Mouse (Mus musculus) thymus, adult 2 months (tissue): ENCODE measurements around the gene Trpc5os.

Experiments
- CTCF ChIP-seq: fragments of 200-500 bp; IDR thresholded peaks from 2 replicates; pipeline ENCODE4 v1.5.1; 2012; ENCODE audit warnings: mild to moderate bottlenecking, control low read depth, low read length, moderate library complexity, borderline replicate concordance; ENCODE audit not compliant: control insufficient read depth, poor library complexity, insufficient read depth; ENCODE audit errors: extremely low read depth
- POLR2A ChIP-seq: fragments of 200-500 bp; IDR thresholded peaks from 2 replicates; pipeline ENCODE4 v1.6.1; 2012; ENCODE audit warnings: mild to moderate bottlenecking, low read length, control low read depth, moderate library complexity; ENCODE audit not compliant: control insufficient read depth, poor library complexity, insufficient read depth; ENCODE audit errors: extremely low read depth

DNA sequence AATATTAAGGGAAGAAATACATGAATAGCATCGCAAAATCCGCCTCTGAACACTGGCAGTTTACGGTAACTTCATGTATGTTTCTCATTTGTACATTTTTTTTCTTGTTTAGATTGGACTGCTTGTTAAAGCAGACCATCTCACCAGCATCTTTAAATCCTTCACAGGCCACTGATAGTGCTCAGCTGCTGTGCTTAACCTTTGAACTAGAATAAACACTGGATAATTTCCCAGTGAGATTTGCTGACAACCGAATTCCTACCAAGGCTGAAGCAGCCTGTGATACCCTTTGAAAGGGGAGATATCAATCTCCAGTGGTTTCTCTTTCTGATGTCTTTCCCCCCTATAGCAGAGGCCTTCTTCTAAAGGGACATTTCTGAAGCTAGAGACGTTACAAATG is 48.3 kb upstream of the Trpc5os start:
- TF ChIP-seq CTCF (no peak), POLR2A (no peak)
